Mouse (Mus musculus): ENCODE measurements around the gene Fndc3b. TPM values are rescaled to one million over a fixed set of nuclear protein-coding genes. Genes with fewer than 3 reads are reported as not detected.

Fndc3b gene
- polyA plus RNA-seq, 1 experiment from 2014 or later: 10.1 TPM

DNA sequence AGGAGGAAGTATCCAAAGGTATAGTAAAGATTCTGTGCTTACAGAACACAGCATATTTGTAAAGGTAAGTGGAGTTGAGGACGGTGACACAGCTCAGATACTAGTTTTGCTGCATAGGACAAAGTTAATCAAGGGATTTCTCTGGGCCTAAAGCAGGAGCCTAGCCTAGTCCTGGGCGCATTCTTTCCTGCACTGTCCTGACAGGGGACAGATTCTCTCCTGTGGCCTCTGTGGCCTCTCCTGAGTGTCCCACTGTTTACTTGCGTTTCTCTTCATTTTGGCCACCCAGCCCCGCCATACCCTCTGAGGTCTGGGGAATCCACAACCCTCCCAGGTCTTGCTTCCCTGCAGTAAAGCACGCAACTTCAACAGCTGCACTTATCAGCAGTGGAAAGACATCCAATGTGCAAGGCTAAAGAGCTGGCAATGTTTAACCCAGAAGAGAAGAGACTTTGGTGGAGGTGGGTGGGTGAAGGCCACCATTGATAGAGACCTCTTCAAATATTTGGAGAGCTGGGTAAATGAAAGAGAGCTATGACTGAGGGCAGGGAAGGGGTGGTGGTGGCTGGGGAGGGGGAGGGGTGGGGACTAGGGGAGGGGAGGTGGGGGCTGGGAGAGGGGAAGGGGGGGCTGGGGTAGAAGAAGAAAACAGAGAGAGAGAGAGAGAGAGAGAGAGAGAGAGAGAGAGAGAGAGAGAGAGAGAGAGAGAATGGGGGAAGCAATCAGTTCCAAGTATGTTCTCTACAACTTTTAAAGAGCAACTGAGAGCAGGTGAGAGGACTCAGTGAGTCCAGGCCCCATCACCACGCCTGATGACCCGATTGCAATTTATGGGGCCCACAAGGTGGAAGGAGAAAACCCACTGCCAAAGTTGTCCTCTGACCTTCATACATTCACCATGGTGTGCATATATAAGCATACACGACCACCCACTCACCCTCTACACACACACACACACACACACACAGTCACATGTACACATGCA is 18.0 kb upstream of the Fndc3b start:
- 83% methylated on average over 8 of the region's 8 CpGs for WGBS
- no peak overlapping the region for H3K4me3 ChIP-seq
- no peaks in the 10 kb centered on the region for H3K9me3 ChIP-seq
- no peak for ATAC-seq (ENCODE audit: low read depth)
- H3K4me2 ChIP-seq: no peak overlapping the region
- H3K36me3 ChIP-seq: no peaks in the 10 kb centered on the region
- H3K27me3 ChIP-seq: no peaks in the 10 kb centered on the region
- H3K27ac ChIP-seq (replicated peaks): no peak overlapping the region
- 0 out of 2 replicates have a peak, but pooled peaks cover 3% of the 10 kb centered on the region for H3K4me1 ChIP-seq (replicated peaks)
- no peak overlapping the region for H3K9ac ChIP-seq

DNA sequence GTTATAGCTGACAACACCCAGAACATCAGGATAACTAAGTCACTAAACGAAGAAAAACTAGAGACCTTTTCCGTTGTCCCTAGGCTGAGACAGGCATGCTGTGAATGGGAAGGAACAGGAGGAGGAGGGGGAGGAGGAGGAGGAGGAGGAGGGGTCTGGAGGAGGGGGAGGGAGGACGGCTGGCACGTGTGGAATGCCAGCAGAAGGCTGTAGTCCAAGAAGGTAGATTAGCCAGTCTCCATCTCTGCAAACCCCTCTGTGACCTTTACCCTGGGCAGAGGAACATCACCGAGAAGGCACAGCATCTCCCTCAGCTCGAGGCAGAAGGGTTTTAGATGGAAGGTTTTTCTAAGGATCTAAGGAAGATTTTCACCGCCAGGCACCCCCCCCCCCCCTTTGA is 17.1 kb upstream of the Fndc3b start:
- no peaks in the 10 kb centered on the region for H3K27me3 ChIP-seq
- no peak overlapping the region for H3K9ac ChIP-seq
- WGBS: 19% methylated on average over 7 of the region's 7 CpGs
- H3K4me1 ChIP-seq (replicated peaks): 0 out of 2 replicates have a peak, but pooled peaks cover 6% of the 10 kb centered on the region
- H3K9me3 ChIP-seq: no peaks in the 10 kb centered on the region
- no peak overlapping the region for H3K4me3 ChIP-seq
- no peak overlapping the region for H3K27ac ChIP-seq (replicated peaks)
- H3K4me2 ChIP-seq: no peak overlapping the region
- no peaks in the 10 kb centered on the region for H3K36me3 ChIP-seq
- ATAC-seq (ENCODE audit: low read depth): no peak

DNA sequence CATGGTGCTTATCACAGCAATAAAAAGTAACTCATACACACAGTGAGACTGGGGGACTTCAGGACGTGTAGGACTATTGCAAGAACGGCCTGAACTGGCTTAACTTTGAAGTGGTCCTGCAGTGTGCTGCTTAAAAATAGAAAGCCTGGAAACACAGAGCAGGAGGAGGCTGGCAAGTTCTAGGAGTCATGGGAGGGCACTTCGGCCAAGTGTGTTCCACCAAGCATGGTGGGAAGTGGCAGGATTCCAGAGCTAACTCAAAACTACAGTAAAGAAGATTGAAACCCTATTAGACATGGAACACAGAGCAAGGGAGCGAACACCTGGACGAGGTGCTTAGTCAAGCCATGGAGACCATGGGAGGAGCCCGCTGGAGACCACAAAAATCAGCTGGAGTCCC is 14.6 kb upstream of the Fndc3b start:
- Histone ChIP-seq H3K9ac (no peak overlapping the region), H3K27me3 (no peaks in the 10 kb centered on the region), H3K4me2 (no peak overlapping the region), H3K4me1 (replicated peaks) (0 out of 2 replicates have a peak, but pooled peaks cover 6% of the 10 kb centered on the region), H3K9me3 (no peaks in the 10 kb centered on the region), H3K36me3 (no peaks in the 10 kb centered on the region), H3K4me3 (no peak overlapping the region), H3K27ac (replicated peaks) (no peak overlapping the region)
- 91% methylated on average over 6 of the region's 6 CpGs for WGBS
- ATAC-seq (ENCODE audit: low read depth): no peak

DNA sequence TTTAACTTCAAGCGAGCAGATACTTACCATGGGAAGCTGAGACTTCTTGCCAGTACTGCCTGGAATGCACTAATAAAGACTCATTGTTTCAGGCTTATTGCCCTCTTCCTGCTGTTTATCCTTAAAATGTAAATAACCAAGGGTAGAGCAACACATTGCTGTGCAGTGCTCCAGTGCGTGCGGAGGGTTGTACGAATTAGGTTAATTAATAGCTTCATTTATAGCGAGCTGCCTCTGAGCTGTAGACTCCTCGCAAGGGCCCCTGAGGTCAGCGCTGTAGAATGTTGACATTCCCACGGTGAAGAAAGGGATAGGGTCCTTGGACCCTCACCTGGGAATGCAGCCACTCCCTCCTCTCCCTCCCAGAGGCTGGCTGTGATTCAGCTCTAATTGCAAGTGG is 13.1 kb upstream of the Fndc3b start:
- H3K4me3 ChIP-seq: no peak overlapping the region
- WGBS: 12% methylated on average over 8 of the region's 8 CpGs
- no peaks in the 10 kb centered on the region for H3K36me3 ChIP-seq
- no peaks in the 10 kb centered on the region for H3K9me3 ChIP-seq
- no peak overlapping the region for H3K9ac ChIP-seq
- H3K27ac ChIP-seq (replicated peaks): no peak overlapping the region
- no peaks in the 10 kb centered on the region for H3K27me3 ChIP-seq
- H3K4me1 ChIP-seq (replicated peaks): 0 out of 2 replicates have a peak, but pooled peaks cover 6% of the 10 kb centered on the region
- H3K4me2 ChIP-seq: no peak overlapping the region
- ATAC-seq (ENCODE audit: low read depth): peak; percentile 89

DNA sequence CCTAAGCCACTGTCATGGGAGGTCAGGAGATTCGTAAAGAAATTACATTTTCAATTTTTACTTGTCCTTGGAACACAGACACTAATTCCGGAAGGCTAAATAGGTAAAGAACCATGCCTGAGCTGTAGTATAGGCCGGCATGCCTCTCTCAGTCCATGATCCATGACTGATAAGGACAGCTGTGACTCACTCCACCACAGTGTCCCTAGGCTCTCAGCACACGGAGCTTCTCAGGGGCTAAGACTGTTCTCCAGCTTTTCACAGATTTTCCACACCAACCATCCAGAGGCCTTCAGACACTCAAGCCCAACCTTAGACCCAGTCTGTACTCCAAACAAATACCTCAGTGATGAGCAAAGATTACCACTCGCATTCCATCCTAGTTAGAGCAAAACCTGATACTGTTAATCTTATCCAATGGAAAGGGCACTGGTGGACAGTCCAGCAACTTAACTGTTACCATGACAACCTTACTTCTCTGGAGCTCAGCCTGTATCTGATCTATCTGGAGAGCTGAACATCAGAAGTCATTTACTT is 7.8 kb upstream of the Fndc3b start:
- Histone ChIP-seq H3K4me1 (replicated peaks) (0 out of 2 replicates have a peak, but pooled peaks cover under 1% of the 10 kb centered on the region), H3K27ac (replicated peaks) (no peak overlapping the region), H3K27me3 (no peaks in the 10 kb centered on the region), H3K4me2 (no peak overlapping the region), H3K4me3 (no peak overlapping the region), H3K36me3 (no peaks in the 10 kb centered on the region), H3K9ac (no peak overlapping the region), H3K9me3 (no peaks in the 10 kb centered on the region)
- ATAC-seq (ENCODE audit: low read depth): no peak
- WGBS: 87% methylated on average over 5 of the region's 5 CpGs

DNA sequence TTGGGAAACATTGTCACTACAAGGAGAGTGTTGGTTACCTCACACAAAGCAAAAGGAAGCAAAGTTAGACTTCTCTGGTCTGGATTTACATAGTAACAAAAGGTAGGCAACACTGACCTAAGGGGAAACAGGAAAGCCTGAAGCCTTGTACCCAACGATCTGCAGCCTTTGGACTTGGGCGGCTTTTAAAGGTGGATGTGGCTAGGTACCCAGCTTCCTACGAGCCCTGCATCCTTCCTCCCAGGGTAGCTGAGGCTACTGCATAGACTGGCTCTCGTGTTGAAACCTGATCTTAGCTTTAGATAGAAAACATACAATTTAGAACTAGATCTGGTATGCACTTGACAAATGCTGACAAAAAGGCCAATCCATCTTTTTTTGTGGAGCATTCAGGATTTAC is 2.9 kb upstream of the Fndc3b start:
- Histone ChIP-seq H3K36me3 (no peaks in the 10 kb centered on the region), H3K4me1 (replicated peaks) (peaks cover 7% of the 10 kb centered on the region), H3K9me3 (no peaks in the 10 kb centered on the region), H3K4me2 (no peak overlapping the region), H3K27ac (replicated peaks) (no peak overlapping the region), H3K4me3 (no peak overlapping the region), H3K27me3 (0 out of 2 replicates have a peak, but pooled peaks cover 6% of the 10 kb centered on the region), H3K9ac (no peak overlapping the region)
- no peak for ATAC-seq (ENCODE audit: low read depth)
- 60% methylated on average over 4 of the region's 4 CpGs for WGBS

DNA sequence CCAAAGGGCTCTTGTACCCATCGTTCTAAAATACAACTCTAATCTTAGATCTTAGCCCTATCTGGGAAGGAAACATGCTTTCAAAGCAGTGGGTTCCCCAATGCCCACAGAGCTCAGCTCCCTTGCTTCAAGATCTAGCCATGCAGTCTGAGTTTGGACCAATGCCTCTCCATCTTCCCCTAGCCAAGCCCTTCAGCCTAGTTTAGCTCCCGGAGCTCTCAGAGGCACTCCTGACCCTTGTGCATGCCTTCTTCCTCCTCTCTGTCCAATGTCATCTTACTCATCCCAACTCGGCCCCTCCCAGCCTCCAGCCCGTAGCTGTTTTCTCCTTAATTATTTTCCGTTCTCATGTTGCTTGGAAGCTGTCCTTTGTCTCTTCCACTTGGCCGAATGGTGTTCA is 1.3 kb upstream of the Fndc3b start:
- Histone ChIP-seq H3K4me2 (no peak overlapping the region), H3K9me3 (no peaks in the 10 kb centered on the region), H3K36me3 (no peaks in the 10 kb centered on the region), H3K4me3 (no peak overlapping the region), H3K27me3 (0 out of 2 replicates have a peak, but pooled peaks cover 6% of the 10 kb centered on the region), H3K9ac (no peak overlapping the region), H3K27ac (replicated peaks) (no peak overlapping the region), H3K4me1 (replicated peaks) (peaks cover 17% of the 10 kb centered on the region)
- ATAC-seq (ENCODE audit: low read depth): no peak
- WGBS: 71% methylated on average over 6 of the region's 6 CpGs

DNA sequence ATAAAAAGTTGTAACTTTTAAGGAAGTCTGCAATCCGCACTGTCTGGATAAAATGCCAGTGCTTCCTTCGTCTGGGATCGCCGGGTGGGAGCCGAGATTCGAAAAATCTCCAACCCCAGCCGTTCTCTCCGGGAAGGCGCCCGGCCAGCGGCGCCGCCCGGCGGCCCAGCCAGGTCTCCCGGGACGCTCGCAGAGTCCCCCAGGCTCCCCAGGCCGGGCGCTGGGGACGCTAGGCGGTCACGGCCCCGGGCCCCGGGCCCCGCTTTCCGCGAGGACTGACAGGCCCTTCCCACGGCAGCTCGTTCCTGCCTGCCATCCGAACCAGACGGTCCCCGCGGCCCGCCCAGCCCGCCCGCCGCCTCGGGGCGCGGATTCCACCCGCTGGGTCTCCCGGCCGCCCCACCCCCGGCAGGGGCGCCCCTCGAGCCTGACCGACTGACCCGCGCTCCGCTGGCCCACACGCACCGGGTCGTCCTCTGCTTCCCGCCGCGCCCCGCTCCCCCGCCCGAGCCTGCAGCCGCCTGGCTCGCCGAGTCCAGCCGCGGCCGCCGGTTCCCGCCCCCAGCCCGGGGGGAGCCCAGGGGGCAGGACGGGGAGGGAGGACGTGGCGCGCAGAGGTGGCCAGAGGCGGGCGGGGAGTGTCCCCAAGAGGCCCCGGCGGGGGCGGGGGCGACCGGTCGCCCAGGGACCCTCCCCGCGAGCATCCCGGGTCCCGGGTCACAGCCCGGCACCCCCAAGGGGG is 1.0 kb downstream of the Fndc3b start:
- H3K4me3 ChIP-seq: peak overlapping the region; percentile 81
- peak overlapping the region; percentile 89 for H3K9ac ChIP-seq
- peaks cover 28% of the 10 kb centered on the region for H3K4me1 ChIP-seq (replicated peaks)
- no peaks in the 10 kb centered on the region for H3K36me3 ChIP-seq
- 0 out of 2 replicates have a peak, but pooled peaks cover 6% of the 10 kb centered on the region for H3K27me3 ChIP-seq
- under 1% methylated on average over 55 of the region's 86 CpGs for WGBS
- H3K27ac ChIP-seq (replicated peaks): peak overlapping the region; percentile 95
- H3K4me2 ChIP-seq: peak overlapping the region; percentile 71
- ATAC-seq (ENCODE audit: low read depth): peak; percentile 53
- H3K9me3 ChIP-seq: no peaks in the 10 kb centered on the region

DNA sequence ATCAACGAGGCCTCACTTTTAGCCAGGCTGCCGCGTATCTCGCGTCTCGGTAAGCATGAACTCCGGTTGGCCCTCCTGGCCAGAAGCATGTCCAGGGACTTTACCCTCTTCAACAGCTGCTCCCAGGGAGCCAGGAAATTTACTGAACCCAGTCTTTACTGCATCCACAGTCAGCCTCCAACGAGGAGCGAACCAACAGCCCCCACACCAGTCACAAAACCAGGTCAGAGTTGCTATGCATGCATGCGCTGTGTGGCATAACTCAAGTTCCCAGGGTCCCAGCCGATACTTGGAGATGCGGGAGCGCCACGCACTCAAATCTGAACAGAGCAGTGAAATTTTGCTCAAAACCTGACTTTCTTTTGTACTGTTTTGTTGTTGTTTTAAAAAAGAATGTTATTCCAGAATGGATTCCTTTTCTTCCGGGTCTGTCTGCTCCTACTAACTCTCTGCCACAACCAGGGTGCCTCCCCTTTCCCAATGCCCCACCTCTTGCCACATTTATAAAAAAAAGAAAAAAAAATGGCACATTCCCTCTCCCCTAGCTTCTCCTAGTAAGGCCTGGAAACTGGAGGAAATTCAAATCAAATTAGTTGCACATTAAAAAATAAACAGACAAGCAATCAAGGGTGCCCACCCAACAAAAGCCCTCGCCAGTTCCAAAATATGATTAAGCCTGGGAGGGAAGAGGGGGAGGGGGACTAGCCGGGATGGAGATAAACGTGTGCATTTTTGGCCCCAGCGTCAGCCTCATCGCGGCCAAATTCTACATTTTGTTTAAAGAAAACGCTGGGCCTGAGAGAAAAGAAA is 1.8 kb downstream of the Fndc3b start:
- Histone ChIP-seq H3K27ac (replicated peaks) (peak overlapping the region; percentile 95), H3K27me3 (0 out of 2 replicates have a peak, but pooled peaks cover 6% of the 10 kb centered on the region), H3K4me3 (peak overlapping the region; percentile 81), H3K9ac (peak overlapping the region; percentile 89), H3K9me3 (no peaks in the 10 kb centered on the region), H3K4me1 (replicated peaks) (peaks cover 28% of the 10 kb centered on the region), H3K36me3 (no peaks in the 10 kb centered on the region), H3K4me2 (peak overlapping the region; percentile 71)
- no peak for ATAC-seq (ENCODE audit: low read depth)
- WGBS: 2% methylated on average over 22 of the region's 22 CpGs

DNA sequence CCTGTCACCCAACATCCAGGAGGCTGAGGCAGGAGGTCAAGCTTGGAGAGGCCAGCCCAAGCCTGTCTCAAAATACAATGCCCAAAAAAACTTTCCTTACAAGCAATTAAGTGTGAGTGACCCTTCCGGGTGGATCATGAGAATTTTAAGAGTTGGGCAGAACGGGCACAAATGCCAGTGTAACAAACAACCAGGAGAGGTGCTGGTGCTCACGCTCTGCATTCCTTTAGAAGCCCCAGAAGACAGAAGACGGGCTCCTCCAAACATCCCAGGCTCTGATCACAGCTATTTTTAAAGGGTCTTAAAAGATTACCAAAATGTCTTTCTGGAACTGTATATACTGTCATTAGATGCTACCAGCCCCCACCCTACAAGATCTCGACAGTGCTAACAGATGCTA is 2.5 kb downstream of the Fndc3b start:
- H3K27me3 ChIP-seq: 0 out of 2 replicates have a peak, but pooled peaks cover 6% of the 10 kb centered on the region
- H3K36me3 ChIP-seq: no peaks in the 10 kb centered on the region
- H3K27ac ChIP-seq (replicated peaks): no peak overlapping the region
- WGBS: 24% methylated on average over 5 of the region's 5 CpGs
- H3K4me1 ChIP-seq (replicated peaks): peaks cover 28% of the 10 kb centered on the region
- H3K4me3 ChIP-seq: peak overlapping the region; percentile 81
- ATAC-seq (ENCODE audit: low read depth): no peak
- H3K9ac ChIP-seq: peak overlapping the region; percentile 89
- no peaks in the 10 kb centered on the region for H3K9me3 ChIP-seq
- H3K4me2 ChIP-seq: peak overlapping the region; percentile 71

DNA sequence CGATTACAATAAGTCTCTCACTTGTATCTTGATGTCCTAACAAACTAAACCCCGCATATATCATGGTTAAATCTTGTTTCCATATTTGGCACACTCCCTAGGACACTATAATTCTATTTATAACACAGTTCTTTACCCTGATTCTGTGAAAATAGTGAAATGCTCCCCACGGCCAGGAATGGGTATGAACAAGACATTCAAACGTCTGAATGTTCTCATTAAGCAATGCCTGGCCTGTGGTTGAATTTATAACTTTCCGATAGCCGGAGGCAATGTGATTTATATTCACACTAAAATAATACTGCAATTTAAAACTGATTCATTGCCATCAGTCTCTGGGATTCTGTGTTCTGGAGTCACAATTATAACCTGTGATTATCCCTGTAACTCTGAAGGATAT is 5.3 kb downstream of the Fndc3b start:
- Histone ChIP-seq H3K4me3 (no peak overlapping the region), H3K9ac (no peak overlapping the region), H3K4me2 (no peak overlapping the region), H3K9me3 (no peaks in the 10 kb centered on the region), H3K36me3 (no peaks in the 10 kb centered on the region), H3K27ac (replicated peaks) (no peak overlapping the region), H3K27me3 (no peaks in the 10 kb centered on the region), H3K4me1 (replicated peaks) (peaks cover 28% of the 10 kb centered on the region)
- 55% methylated on average over 6 of the region's 6 CpGs for WGBS
- no peak for ATAC-seq (ENCODE audit: low read depth)

Data from neural tube, embryonic 13.5 days (tissue).